Mouse (Mus musculus): ENCODE results near the gene A930017K11Rik.

DNA sequence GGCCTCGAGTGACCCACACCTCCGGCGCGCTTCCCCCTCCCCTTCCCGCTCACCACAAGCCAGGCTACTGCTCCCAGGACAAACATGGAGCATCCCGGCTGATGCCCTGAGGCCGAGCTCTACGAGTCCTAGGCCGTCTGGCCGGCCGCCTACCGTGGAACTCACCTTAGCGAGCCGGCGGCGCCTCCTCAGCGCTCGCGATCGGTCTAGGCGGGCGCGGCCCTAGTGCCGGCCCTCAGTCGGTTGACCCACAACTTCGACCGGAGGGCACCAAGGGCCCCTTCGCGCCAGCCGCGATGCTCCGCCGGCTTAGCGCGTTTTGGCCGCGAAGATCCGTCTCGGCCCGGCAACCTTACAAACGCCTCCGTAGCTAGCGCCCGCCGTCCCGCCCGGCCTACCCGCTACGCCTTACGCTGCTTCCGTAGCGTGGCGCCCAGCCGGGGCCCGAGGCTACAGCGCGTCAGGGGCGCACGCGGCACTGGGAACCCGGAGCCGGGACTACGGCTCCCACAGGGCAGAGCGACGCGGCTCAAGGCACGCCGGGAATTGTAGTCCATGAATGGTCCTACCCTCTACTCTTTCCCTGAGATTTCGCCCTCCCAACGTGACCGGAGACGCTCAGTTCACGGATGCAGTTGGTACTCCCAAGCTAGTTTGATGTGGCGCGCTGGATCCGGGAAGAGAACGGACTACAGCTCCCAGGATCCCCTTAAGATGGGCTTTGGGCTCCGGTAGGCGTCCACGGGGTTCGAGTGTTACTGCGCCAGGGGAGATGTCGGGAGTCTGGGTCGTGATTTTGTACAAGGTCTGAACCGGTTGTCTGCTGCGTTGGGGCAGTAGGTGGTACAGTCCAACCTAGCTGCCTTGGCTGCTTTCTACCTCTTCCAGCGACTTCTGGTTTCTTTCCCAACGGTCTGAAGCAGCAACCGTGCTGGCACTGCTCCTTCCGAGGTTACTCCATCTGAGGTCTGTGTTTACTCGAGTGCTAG lies 33.2 kb upstream of the A930017K11Rik start, which contains the start of gene Capn15:
- TF ChIP-seq POLR2A (IDR thresholded peaks at IDR 0.05; ENCODE audit: insufficient read depth, low read depth, low read length) = peak; percentile 72
- no peak for TF ChIP-seq CTCF (IDR thresholded peaks at IDR 0.05)
- no peak; the same call in 1 of the 2 replicates for TF ChIP-seq EP300 (IDR thresholded peaks at IDR 0.05; ENCODE audit: insufficient read depth, low read depth, low read length)

Data from heart, adult 2 months (tissue).